Mouse (Mus musculus) brown adipose tissue, adult 24 weeks (tissue): Measurements from ENCODE around the gene Trpm7. TPM values are rescaled to one million over a fixed set of nuclear protein-coding genes. Genes with fewer than 3 reads are reported as not detected.
"Not testable (repeated sequence)": the region's sequence is repeated elsewhere in the genome, so short reads cannot be mapped to it uniquely, and the experiment has no call there.

Source experiments
- H3K27ac ChIP-seq: fragments of 200-500 bp; replicated peaks from 2 replicates; pipeline ENCODE4 v1.5.1; 2012; ENCODE audit warnings: low read depth, mild to moderate bottlenecking, low read length
- H3K4me1 ChIP-seq: fragments of 200-500 bp; 2 replicates; pipeline ENCODE4 v1.6.1; 2012; ENCODE audit warnings: low read length, mixed read lengths; ENCODE audit not compliant: control insufficient read depth, insufficient read depth, insufficient read length
- H3K4me3 ChIP-seq: fragments of 200-500 bp; 2 replicates; pipeline ENCODE4 v1.5.1; 2012; ENCODE audit warnings: low read depth, mild to moderate bottlenecking, low read length, moderate library complexity; ENCODE audit not compliant: insufficient read depth
- polyA plus RNA-seq: library from polyadenylated mRNA; stranded (reverse); fragments of >200 nt; gene quantifications from 2 replicates; pipeline ENCODE4 v1.2.4, GENCODE M21; 2012; ENCODE audit not compliant: missing spikeins, insufficient read depth, insufficient read length

The Trpm7 gene
- 20.1 and 20.4 TPM in 2 replicates for polyA plus RNA-seq

GRCm38 (mm10) chr2:126875871-126876796, at the start of gene Trpm7:
Trpm7 (minus strand) TSS chr2:126876230.
- Histone ChIP-seq H3K4me3 (peak within 1 kb of the TSS; percentile 88), H3K4me1 (no peaks in the 10 kb centered on the region; the same call in none of the 2 replicates), H3K27ac (peak within 1 kb of the TSS; percentile 96)

GRCm38 (mm10) chr2:126920358-126921060, 44.5 kb upstream of the Trpm7 start:
- Histone ChIP-seq H3K4me3 (no peak overlapping the region), H3K27ac (no peak overlapping the region), H3K4me1 (no peaks in the 10 kb centered on the region)

- Histone ChIP-seq H3K4me3 (no peak overlapping the region), H3K4me1 (no peaks in the 10 kb centered on the region), H3K27ac (no peak overlapping the region)
Observed at GRCm38 (mm10) chr2:126916236-126916635, 40.2 kb upstream of the Trpm7 start.

GRCm38 (mm10) chr2:126914096-126914495, 38.1 kb upstream of the Trpm7 start:
- H3K4me1 ChIP-seq: no peaks in the 10 kb centered on the region
- no peak overlapping the region for H3K4me3 ChIP-seq
- no peak overlapping the region for H3K27ac ChIP-seq

GRCm38 (mm10) chr2:126904162-126904561, 28.1 kb upstream of the Trpm7 start:
- no peak overlapping the region for H3K27ac ChIP-seq
- H3K4me3 ChIP-seq: no peak overlapping the region
- no peaks in the 10 kb centered on the region for H3K4me1 ChIP-seq

GRCm38 (mm10) chr2:126897511-126897910, 21.5 kb upstream of the Trpm7 start:
- H3K4me1 ChIP-seq: no peaks in the 10 kb centered on the region
- H3K27ac ChIP-seq: no peak overlapping the region
- H3K4me3 ChIP-seq: no peak overlapping the region

- H3K27ac ChIP-seq: no peak overlapping the region
- no peak overlapping the region for H3K4me3 ChIP-seq
- no peaks in the 10 kb centered on the region for H3K4me1 ChIP-seq
Observed at GRCm38 (mm10) chr2:126896941-126897340, 20.9 kb upstream of the Trpm7 start.

- Histone ChIP-seq H3K4me3 (no peak overlapping the region), H3K27ac (no peak overlapping the region), H3K4me1 (no peaks in the 10 kb centered on the region)
Observed at GRCm38 (mm10) chr2:126894245-126894644, 18.2 kb upstream of the Trpm7 start.

GRCm38 (mm10) chr2:126892316-126892715, 16.3 kb upstream of the Trpm7 start:
- H3K4me3 ChIP-seq: no peak overlapping the region
- no peak overlapping the region for H3K27ac ChIP-seq
- H3K4me1 ChIP-seq: no peaks in the 10 kb centered on the region

- no peak overlapping the region for H3K4me3 ChIP-seq
- no peak overlapping the region for H3K27ac ChIP-seq
Observed at GRCm38 (mm10) chr2:126891743-126892142, 15.7 kb upstream of the Trpm7 start.

GRCm38 (mm10) chr2:126887141-126887540, 11.1 kb upstream of the Trpm7 start:
- no peak overlapping the region for H3K27ac ChIP-seq
- no peaks in the 10 kb centered on the region for H3K4me1 ChIP-seq
- no peak overlapping the region for H3K4me3 ChIP-seq

More at GRCm38 (mm10) chr2:126891743-126892142, 15.7 kb upstream of the Trpm7 start:
- H3K4me1 ChIP-seq: no peaks in the 10 kb centered on the region

GRCm38 (mm10) chr2:126885871-126886270, 9.8 kb upstream of the Trpm7 start:
- no peak overlapping the region for H3K27ac ChIP-seq
- H3K4me3 ChIP-seq: no peak overlapping the region
- H3K4me1 ChIP-seq: no peaks in the 10 kb centered on the region

GRCm38 (mm10) chr2:126882711-126883110, 6.7 kb upstream of the Trpm7 start:
- H3K4me3 ChIP-seq, H3K27ac ChIP-seq, H3K4me1 ChIP-seq: not testable (repeated sequence)

GRCm38 (mm10) chr2:126877991-126878390, 2.0 kb upstream of the Trpm7 start:
- Histone ChIP-seq H3K4me1 (no peaks in the 10 kb centered on the region; the same call in none of the 2 replicates), H3K27ac (no peak overlapping the region), H3K4me3 (no peak overlapping the region)

- peak overlapping the region; percentile 96 for H3K27ac ChIP-seq
- H3K4me1 ChIP-seq: peaks cover under 1% of the 10 kb centered on the region
- peak overlapping the region; percentile 88 for H3K4me3 ChIP-seq
Observed at GRCm38 (mm10) chr2:126875516-126875835, 554 bp downstream of the Trpm7 start.
